Mouse (Mus musculus) 3T3-L1 (cell line): ENCODE results near the gene Tln2.
A peak's percentile ranks its signal among the peaks of the same experiment; 100 is the strongest.

Experiments used
- DNase-seq: peaks from one replicate; pipeline ENCODE4 v3.0.0-alpha.2; 2015; ENCODE audit warnings: low read depth, low spot score

The Tln2 gene

DNA sequence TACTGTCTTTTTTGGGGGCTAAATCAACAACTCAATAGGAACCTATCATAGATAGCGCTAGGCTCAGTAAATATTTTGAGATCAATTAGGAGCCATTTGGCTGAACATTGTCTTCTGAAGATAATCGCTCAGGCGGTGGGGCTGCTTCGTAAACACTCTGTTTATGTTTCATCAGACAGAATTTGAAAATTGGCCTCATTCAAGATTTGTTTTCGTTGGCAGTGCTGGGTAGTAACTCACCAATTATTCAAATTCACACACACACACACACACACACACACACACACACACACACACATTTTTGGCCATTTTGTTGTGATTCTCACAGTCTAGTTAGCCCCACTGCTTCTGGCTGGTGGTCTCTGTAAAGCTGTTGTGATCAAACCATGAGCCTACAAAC, 12.9 kb downstream of the Tln2 start:
- no peak for DNase-seq

DNA sequence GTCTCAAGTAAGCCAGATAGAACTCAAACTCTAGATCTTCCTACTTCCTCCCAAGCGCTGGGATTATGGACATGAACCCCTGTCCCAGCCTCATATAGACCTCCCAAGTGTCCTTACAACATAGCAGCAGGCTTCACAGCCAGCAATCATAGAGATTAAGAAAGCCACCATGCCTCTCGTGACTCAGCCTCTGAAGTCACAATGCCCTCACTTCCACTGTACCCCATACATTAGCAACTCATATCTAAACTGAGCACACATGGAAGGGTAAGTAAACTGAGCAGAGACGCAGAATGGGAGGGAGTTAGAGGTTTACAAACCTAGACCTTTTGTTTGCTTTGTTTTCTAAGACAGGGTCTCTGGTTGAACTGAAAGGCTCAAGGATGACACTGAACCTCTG, 13.7 kb downstream of the Tln2 start:
- no peak for DNase-seq

DNA sequence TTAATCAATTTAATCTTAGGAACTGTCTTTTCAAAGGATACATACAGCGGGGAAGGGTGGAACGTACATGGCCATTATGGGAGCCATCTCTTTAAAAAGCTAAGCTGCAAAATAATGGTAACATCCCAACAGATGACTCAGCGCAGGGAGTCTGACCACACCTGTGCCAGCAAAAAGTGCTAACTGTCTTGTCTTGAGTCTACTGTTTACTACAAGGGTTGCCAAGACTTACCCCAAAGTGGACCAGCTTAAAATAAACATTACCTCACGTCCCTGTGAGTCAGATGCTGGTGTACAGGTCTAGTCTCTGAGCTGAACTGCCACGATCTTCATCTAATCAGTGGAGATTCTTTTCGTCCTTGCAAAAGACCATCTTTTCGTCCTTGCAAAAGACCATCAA, 14.7 kb downstream of the Tln2 start:
- peak; percentile 33 for DNase-seq

DNA sequence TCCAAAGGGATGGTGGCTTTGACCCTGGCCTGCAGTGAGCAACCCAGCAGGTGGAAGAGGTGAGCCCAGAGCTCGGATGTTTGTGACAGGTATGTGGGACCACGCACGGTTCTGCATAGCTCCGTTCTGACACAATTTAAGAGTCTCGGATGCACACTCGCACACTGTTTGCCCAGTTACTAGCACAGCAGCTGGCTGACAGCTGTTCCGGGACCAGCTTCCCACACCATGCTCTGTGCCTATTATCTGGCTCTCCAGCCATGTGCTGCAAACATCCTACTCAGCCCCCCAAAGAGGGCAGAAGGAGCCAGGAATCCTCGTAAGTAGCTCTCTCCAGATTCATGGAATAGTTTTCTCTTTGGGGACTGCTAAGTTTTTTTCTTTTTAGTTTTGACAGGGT, 17.6 kb downstream of the Tln2 start:
- no peak for DNase-seq

DNA sequence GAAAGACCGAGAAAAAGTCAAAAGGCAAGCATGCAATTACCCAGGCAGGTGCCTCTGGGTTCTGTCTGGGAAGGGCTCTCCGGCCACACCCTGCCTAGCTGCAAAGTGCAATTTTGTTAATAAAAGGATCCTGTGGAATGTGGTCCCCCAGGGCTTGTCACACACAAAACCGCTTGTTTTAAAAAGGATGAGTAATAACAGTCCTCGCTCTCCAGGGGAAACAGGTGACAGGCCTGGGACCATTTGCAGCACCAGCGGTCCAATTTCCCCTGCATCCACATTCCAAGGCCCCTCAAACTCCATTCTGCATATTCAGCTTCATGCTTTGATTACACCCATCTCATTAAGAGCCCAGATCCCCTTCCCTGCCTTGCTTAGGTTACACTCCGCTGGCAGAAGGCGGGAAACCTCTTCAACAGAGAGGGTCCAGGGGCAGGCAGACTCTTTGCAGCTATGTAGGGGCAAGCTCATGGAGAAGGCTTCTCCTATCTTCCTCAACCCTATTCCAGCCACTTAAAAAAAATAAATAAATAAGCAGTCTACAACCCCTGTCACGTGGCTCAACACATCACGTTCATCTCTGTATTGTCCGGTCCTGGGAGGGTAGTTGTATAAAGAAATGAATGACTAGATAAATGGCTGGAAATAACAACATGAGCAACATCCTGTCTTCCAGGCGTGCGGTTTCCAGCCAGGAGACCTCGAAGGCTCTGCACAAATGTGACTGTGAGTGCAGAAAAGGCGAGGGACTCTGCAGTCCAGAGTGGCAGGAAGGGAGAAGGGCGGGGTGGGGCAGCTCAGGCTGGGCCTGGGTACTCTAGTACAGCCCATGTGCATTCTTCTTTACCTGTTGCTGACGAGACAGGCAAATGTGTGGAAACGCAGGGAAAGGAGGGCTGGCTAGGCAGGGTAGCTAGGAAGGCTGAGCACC, 19.5 kb downstream of the Tln2 start:
- DNase-seq: no peak

DNA sequence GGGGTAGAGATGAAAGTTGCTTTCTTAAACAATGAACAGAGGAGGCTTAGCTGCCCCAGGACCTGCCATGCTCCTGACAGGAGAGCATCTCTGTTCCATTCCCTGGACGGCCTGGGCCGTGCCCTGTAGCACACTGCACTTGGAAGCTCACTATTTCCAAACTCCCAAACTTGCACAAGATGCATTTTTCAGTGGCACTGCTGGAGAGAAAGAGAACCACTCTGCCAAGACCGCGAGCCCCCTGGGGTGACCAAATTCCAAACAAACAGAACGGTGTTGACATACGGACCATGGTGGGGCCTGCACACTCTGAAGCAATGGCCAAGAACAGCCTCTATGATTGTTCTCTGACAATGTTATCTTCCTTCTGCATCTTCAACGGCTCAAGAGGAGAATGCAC, 25.1 kb downstream of the Tln2 start:
- DNase-seq: peak; percentile 42

DNA sequence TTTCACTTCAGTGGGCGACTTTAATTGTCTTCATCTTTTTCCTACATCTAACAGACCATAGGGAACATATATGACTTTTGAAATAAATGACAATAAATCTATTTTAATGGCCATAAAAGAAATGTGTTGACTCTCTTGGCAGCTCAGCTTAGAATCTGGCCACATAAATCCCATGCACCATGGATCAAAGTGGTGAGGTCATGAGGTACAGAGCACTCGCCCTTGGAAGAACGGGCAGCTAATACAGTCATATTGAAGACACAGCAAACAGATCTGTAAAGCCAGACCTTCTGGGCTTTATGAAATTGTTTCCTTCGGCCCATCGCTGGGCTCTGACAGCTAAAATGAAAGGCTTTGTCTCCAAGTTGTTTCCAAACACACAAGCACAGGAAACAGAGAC, 26.2 kb downstream of the Tln2 start:
- no peak for DNase-seq

DNA sequence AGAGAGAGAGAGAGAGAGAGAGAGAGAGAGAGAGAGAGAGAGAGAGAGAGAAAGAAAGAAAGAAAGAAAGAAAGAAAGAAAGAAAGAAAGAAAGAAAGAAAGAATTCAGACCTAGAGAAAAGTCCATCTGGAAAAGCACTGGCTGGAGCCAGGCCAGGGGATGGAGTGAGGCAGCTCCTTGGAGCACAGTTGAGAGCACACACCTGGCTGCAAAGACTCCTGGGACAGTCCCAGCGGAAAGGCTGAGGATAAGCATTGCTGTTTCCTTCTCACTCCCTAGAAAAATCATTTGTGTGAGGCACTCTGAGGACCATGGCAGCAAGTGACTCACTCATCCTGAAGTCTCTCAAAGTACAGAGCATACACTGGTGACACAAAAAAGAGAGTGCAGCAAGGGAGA, 26.9 kb downstream of the Tln2 start:
- peak; percentile 10 for DNase-seq

DNA sequence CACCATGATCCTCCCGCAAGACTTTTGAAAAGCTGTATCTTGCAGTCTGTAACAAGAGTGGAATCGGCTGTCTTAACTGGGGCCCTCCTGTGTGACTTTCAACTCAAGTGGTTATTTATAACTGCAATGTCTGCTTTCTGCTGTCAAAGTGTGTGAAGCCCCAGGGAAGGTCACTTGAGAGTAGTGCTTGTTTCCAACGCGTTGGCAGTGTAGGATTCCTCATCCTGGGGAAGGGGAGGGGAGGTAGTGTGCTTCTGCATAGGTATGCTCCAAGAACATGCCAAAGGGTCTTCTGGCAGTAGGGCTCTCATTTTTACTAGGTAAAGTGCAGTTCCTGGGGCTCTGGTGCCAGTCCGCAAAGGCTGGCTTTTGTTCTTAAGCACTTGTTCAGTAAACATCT, 29.9 kb downstream of the Tln2 start:
- no peak for DNase-seq

DNA sequence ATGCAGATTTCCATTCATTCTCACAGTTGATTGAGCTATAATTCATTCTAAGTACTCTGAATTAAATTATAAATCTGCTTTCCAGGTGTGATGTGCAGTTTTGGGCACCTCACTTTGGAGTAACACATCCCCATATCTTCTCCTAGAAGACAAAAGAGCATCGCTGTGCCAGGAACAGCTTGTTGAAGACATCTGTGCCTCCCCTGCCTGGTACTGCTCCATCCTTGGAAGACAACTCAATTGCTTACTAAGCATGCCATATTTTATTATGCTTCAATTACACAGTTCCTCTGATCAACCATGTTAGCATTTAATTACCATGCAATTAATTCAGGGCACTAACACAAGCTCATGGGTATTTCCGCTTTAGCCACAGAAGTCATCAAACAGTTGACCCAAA, 31.8 kb downstream of the Tln2 start:
- no peak for DNase-seq

DNA sequence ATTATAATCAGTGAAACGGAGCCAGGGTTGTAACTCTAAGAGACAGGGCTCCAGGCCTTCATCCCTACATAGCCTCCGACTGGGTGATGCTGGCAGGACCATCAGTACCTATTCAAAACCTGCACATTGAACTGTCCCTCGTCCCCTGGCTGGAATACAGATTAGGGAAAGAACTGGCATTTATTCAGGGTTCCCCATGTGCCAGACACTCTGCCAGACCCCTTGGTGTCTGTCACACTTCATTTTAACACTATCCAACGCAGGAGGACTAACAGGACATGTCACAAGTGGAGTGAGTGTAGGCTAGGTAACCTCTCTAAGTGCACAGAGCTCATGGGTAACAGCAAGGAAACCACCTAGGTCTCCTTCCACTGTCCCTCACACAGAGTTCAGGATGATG, 37.8 kb downstream of the Tln2 start:
- DNase-seq: no peak

DNA sequence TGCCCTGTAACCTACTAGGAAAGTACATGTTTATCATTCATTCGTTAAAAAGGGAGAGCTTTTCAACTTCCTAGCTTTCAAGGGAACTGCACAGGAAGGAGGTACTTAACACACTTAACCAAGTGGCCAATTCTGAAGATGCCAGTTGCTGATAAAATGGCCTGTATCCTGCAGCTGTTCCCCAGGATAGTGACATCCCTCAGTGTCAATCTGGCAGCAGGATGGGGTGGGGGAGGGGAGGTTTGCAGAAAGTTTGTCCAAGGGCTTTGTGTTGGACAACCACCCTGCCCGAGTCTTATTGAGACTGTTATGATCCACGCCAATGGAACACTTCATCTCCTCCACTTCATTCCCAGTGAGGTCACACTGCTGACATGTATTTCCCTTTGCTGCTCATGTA, 50.0 kb downstream of the Tln2 start:
- no peak for DNase-seq

DNA sequence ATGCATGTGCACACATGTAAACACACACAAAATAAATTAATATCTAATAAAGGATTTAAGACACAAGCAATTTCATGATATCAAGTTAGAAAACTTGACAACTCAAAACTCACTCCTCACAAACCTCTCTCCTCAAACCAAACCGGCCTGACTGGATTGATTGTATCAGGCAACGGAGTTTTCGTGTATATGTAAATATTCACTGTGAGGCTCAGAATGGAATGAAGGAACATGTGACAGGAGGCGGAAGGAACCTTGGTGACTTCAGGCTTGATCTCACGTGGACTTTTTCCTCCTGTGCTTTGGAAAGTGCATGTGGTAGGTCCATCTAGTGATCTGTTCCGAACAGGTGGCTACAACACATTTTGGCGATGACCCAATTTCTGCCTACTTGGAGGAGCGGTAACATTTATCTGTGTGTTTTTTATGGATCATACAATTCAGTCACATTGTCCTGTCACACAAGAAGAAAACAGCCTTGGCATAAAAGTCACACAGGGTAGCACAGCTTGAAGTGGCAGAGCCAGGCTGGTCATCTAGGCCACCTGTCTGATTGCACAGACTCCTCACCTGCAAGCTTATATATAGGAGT, 54.7 kb downstream of the Tln2 start:
- no peak for DNase-seq

DNA sequence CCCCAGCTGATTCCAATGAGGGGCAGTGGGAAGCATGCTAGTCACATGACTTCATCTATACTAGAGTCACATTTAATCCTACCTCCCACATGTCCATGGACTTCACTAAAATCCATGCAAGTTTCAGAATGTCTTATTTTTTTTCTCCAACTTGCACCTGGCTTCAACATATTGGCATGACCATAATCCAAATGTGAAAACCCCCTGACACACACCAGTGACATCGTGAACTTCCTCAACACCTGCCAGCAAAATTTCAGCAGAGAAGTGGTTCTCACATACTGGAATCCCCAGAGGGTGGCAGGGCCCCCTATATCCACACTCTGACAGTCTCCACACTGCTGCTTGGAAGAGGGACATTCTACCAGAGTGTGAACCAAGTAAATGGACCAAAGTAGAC, 57.7 kb downstream of the Tln2 start:
- DNase-seq: no peak

DNA sequence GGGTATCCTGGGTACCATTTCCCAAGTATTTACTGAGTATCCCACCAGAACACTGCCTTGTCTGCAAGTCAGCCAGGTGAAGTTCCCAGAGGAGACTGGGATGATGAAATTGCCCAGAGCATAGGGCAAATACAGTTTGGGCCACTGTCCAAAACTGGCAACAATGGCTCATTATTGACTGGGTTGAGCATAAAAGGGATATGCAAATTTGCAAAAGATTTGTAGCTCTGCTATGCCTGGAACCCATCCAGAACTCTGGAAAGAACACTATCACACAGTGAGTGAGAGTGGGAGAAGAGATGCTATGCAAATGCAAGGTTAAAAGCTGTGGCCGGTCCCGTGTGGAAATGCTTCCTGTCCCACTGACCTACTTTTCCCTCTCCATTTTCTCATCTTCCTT, 63.1 kb downstream of the Tln2 start:
- peak; percentile 10 for DNase-seq

DNA sequence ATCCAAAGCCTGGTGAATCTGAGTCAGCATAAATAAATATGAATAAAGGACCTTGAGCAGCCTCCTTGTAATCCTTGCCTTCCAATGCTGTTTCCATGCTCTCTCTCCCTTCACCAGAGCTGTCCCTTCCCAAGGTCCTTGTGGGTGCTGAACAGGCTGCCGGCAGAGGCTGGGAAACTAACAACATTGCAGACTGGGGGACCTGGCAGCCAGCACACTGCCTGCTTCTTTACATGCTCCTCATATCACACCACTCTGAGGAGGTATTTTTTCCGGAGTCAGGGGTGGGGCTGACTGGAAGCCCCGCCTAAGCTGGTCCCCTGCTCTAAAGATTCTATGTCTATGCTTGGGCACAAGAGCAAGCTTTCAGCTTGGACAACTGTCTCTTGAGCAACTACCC, 64.2 kb downstream of the Tln2 start:
- no peak for DNase-seq

DNA sequence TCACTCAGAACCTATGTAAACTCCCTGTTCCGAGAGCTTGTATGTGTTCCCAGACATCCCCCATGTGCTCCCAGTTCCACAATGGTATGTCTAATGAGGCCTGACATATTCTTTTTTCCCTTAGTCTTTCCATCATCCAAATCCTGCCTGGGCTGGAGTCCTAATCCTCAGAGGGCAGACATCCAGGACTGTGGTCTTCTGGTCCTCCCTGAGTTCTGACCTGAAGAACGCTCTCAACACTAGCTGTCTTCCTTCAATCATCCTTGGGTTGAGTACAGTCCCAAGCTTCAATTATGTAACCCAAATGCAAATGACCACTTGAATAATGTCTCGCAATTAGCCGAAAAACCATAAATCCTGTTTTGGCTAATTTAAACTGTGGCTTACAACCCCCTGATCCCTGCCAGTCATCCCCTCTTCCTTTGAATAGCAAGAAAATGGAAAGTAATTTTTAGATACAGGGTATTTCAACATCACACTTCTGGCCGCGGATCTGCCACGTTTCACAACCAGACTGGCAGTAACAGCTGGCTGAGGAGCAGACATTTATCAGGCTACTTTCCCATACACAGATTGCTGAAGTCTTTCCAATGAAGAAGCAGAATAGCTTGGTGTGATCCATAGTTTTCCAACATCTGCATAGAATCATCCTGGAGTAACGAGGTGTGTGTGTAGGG, 65.5 kb downstream of the Tln2 start:
- DNase-seq: no peak

DNA sequence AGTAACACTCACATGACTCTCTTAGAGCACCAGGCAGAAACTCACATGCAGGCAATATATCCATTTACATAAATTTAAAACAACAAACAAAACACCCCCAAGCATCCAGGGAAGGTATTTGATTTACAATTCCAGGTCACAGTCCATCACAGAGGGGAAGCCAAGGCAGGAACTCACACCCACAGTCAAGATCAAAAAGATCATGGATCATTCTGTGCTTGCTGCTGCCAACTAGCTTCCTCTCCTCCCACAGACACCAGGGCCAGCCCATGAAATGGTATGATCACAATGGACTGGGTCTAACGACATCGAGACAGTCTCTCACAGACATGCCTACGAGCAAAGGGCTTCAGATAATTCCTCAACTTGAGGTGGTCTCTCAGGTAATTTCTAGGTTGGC, 70.1 kb downstream of the Tln2 start:
- no peak for DNase-seq

DNA sequence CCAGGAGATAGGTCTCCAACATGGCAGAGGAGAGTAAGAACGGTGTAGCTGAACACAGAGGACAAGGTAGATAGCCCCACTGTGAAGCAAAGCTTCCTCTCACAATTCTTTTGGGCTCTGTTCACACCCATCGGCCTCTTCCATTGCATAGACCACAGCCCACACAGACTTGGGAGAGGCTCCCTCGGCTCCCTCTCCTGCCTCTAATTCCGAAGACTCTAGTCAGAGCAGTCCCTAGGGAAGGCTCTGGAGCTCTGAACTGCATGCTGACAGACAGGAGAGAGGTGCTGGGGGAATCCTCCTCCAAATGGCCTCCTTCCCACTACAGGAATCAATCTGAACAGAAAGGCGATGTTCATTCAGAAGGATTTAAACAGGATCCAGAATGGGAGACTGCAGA, 72.9 kb downstream of the Tln2 start:
- DNase-seq: peak; percentile 34

DNA sequence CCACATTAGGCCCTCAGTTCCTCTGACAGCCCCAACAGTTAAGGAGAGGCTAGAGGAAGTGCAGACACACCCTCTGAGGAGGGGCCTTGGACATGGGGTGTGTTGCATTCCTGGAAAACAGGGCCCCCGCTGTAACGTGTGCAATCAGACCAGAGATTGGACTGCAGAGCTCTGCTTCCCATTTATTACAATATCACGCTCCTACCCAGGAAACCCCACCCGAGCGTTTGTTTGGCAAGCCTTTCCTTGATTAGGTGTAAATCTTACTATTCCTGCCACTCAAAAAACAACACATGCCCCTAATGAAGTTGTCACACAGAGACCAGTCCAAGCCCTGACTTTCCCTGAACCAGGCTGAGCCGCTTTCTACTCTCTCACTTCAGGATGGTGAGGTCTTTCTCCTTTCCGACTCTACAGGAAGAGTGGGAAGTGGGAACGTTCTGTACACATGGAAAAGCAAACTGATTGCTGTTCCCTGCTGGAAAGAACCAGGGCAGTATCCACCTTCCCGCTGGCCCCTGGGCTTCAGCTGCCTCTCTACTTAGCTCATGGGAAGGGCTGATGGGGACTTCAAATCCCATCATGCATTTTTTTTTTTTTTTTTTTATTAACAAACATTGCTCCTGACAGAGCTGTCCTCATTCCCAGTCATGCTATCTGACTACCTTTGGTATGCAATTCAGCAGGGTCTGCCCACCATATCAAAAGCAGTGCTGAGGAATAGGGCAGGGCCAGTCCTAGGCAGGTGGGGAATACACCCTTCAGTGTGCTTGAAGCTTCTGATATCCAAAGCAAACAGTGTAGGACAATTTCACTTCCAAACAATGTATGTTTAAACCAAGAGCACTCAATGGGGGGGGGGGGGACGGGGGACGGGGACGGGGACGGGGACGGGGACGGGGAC, 74.1 kb downstream of the Tln2 start:
- no peak for DNase-seq

DNA sequence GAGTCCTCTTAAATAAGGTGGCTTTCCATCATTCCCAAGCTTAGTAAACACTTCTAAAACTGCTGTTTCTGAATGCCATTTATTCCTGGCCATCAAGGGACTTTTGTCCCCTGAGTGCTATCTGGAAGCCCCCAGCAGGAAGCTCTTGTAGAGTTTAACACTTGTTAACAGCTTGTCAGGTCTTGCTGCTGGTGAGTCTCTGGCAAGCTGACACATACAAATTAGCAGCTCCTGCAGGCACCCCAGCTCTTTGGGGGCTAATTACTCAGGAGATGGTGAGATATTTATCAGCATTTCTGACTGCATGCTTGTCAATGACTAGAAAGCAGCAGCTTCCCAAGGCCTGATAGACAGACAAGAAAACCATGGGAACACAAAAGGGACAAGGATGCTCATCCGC, 77.2 kb downstream of the Tln2 start:
- DNase-seq: no peak

DNA sequence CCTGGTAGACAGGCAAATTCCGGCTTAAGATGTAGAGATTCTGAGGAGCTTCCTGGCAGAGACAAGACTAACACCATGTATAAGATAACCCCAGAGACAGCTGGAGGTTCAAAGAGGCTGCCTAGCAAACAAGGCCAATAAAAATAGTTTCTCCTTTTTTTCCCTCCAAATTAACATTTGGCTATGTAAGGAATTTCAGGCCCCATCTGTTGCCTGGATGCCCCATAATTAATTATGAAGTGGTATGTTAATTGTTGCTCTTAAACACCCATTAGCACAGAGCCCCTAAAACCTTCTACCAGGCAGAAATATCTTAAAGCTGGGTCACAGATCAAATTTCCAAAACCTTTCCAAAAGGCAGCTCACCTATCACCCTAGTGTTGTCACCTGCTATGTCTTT, 77.7 kb downstream of the Tln2 start:
- no peak for DNase-seq
